Mouse (Mus musculus) brown adipose tissue, adult 24 weeks (tissue): ENCODE results near the gene Kcnip1. TPM values are rescaled to one million over a fixed set of nuclear protein-coding genes. Genes with fewer than 3 reads are reported as not detected.

Experiments
- H3K27ac ChIP-seq: fragments of 200-500 bp; replicated peaks from 2 replicates; pipeline ENCODE4 v1.5.1; 2012; ENCODE audit warnings: low read depth, mild to moderate bottlenecking, low read length
- H3K4me1 ChIP-seq: fragments of 200-500 bp; 2 replicates; pipeline ENCODE4 v1.6.1; 2012; ENCODE audit warnings: low read length, mixed read lengths; ENCODE audit not compliant: control insufficient read depth, insufficient read depth, insufficient read length
- H3K4me3 ChIP-seq: fragments of 200-500 bp; 2 replicates; pipeline ENCODE4 v1.5.1; 2012; ENCODE audit warnings: low read depth, mild to moderate bottlenecking, low read length, moderate library complexity; ENCODE audit not compliant: insufficient read depth
- polyA plus RNA-seq: library from polyadenylated mRNA; stranded (reverse); fragments of >200 nt; gene quantifications from 2 replicates; pipeline ENCODE4 v1.2.4, GENCODE M21; 2012; ENCODE audit not compliant: missing spikeins, insufficient read depth, insufficient read length

The Kcnip1 gene
- polyA plus RNA-seq, 1 experiment, result not detected

GRCm38 (mm10) chr11:34007616-34008015, 14.7 kb upstream of the Kcnip1 start:
- Histone ChIP-seq H3K4me1 (peaks cover 6% of the 10 kb centered on the region; the same call in 1 of the 2 replicates), H3K27ac (no peak overlapping the region), H3K4me3 (no peak overlapping the region)

GRCm38 (mm10) chr11:34002593-34002965, 9.6 kb upstream of the Kcnip1 start:
- H3K4me3 ChIP-seq, result no peak overlapping the region
- H3K4me1 ChIP-seq, result no peaks in the 10 kb centered on the region
- no peak overlapping the region for H3K27ac ChIP-seq

- Histone ChIP-seq H3K27ac (no peak overlapping the region), H3K4me3 (no peak overlapping the region), H3K4me1 (no peaks in the 10 kb centered on the region)
These were observed 9.1 kb upstream of the Kcnip1 start for GRCm38 (mm10) chr11:34001938-34002592.

- no peak overlapping the region for H3K4me3 ChIP-seq
- H3K4me1 ChIP-seq, result no peaks in the 10 kb centered on the region
- no peak overlapping the region for H3K27ac ChIP-seq
These were observed 7.5 kb upstream of the Kcnip1 start for GRCm38 (mm10) chr11:34000416-34000815.

GRCm38 (mm10) chr11:33998244-33998643, 5.3 kb upstream of the Kcnip1 start:
- Histone ChIP-seq H3K4me1 (no peaks in the 10 kb centered on the region), H3K4me3 (no peak overlapping the region), H3K27ac (no peak overlapping the region)

- Histone ChIP-seq H3K4me3 (no peak overlapping the region), H3K4me1 (no peaks in the 10 kb centered on the region), H3K27ac (no peak overlapping the region)
These were observed 544 bp upstream of the Kcnip1 start for GRCm38 (mm10) chr11:33993496-33993895.

- H3K27ac ChIP-seq, result no peak overlapping the region
- H3K4me1 ChIP-seq, result no peaks in the 10 kb centered on the region
- H3K4me3 ChIP-seq, result no peak overlapping the region
These were observed 3.0 kb downstream of the Kcnip1 start for GRCm38 (mm10) chr11:33990002-33990401.

- H3K4me1 ChIP-seq, result no peaks in the 10 kb centered on the region
- H3K4me3 ChIP-seq, result no peak overlapping the region
- no peak overlapping the region for H3K27ac ChIP-seq
These were observed 6.4 kb downstream of the Kcnip1 start for GRCm38 (mm10) chr11:33986525-33986924.

- Histone ChIP-seq H3K4me1 (no peaks in the 10 kb centered on the region), H3K4me3 (no peak overlapping the region), H3K27ac (no peak overlapping the region)
These were observed 12.8 kb downstream of the Kcnip1 start for GRCm38 (mm10) chr11:33980146-33980545.

- H3K4me1 ChIP-seq, result no peaks in the 10 kb centered on the region
- no peak overlapping the region for H3K4me3 ChIP-seq
- no peak overlapping the region for H3K27ac ChIP-seq
These were observed 17.8 kb downstream of the Kcnip1 start for GRCm38 (mm10) chr11:33975121-33975520.

GRCm38 (mm10) chr11:33974341-33975040, 18.5 kb downstream of the Kcnip1 start:
- Histone ChIP-seq H3K4me3 (no peak overlapping the region), H3K4me1 (no peaks in the 10 kb centered on the region), H3K27ac (no peak overlapping the region)

GRCm38 (mm10) chr11:33972114-33972513, 20.8 kb downstream of the Kcnip1 start:
- no peaks in the 10 kb centered on the region for H3K4me1 ChIP-seq
- no peak overlapping the region for H3K4me3 ChIP-seq
- H3K27ac ChIP-seq, result no peak overlapping the region

- Histone ChIP-seq H3K4me3 (no peak overlapping the region), H3K27ac (no peak overlapping the region), H3K4me1 (no peaks in the 10 kb centered on the region)
These were observed 23.8 kb downstream of the Kcnip1 start for GRCm38 (mm10) chr11:33969199-33969598.

- no peaks in the 10 kb centered on the region for H3K4me1 ChIP-seq
- H3K27ac ChIP-seq, result no peak overlapping the region
- H3K4me3 ChIP-seq, result no peak overlapping the region
These were observed 25.2 kb downstream of the Kcnip1 start for GRCm38 (mm10) chr11:33967708-33968107.

GRCm38 (mm10) chr11:33965380-33965779, 27.6 kb downstream of the Kcnip1 start:
- no peak overlapping the region for H3K27ac ChIP-seq
- H3K4me3 ChIP-seq, result no peak overlapping the region
- H3K4me1 ChIP-seq, result no peaks in the 10 kb centered on the region
